Mouse (Mus musculus) forebrain, embryonic 12.5 days (tissue): ENCODE results near the gene Slc27a1. TPM values are rescaled to one million over a fixed set of nuclear protein-coding genes. Genes with fewer than 3 reads are reported as not detected.

Experiments used
- ATAC-seq: fragments of 200-750 bp; cut with Nextera tagmentation; 2 replicates; pipeline ENCODE4 v1.8.0; 2017; ENCODE audit warnings: moderate TSS enrichment; ENCODE audit not compliant: low FRiP score
- H3K27ac ChIP-seq: fragments of 300-500 bp; sonication (generic); 2 replicates; pipeline ENCODE4 v1.5.1; 2016; ENCODE audit warnings: mild to moderate bottlenecking
- H3K27me3 ChIP-seq: fragments of 300-500 bp; sonication (generic); 2 replicates; pipeline ENCODE4 v1.6.1; 2016; ENCODE audit warnings: mild to moderate bottlenecking
- H3K36me3 ChIP-seq: fragments of 300-500 bp; sonication (generic); replicated peaks from 2 replicates; pipeline ENCODE4 v1.6.1; 2016; ENCODE audit warnings: mild to moderate bottlenecking
- H3K4me1 ChIP-seq: fragments of 300-500 bp; sonication (generic); 2 replicates; pipeline ENCODE4 v1.6.1; 2016
- H3K4me2 ChIP-seq: fragments of 300-500 bp; sonication (generic); 2 replicates; pipeline ENCODE4 v1.6.1; 2016; ENCODE audit warnings: mild to moderate bottlenecking, moderate library complexity
- H3K4me3 ChIP-seq: fragments of 300-500 bp; sonication (generic); replicated peaks from 2 replicates; pipeline ENCODE4 v1.5.1; 2016; ENCODE audit warnings: mild to moderate bottlenecking
- H3K9ac ChIP-seq: fragments of 300-500 bp; sonication (generic); 2 replicates; pipeline ENCODE4 v1.6.1; 2016; ENCODE audit warnings: mild to moderate bottlenecking
- H3K9me3 ChIP-seq: fragments of 300-500 bp; sonication (generic); 2 replicates; pipeline ENCODE4 v1.6.1; 2016
- WGBS: fragments of 180-500 bp; shearing (Covaris S2); methylation state at CpG from one replicate; pipeline ENCODE4 v1.1.7; 2016; 5-methylcytosine and 5-hydroxymethylcytosine counted together
- polyA plus RNA-seq: library from polyadenylated mRNA; unstranded; fragments of >200 nt; fragmentation: Nextera tagmentation; extraction: Ambion mirVana; gene quantifications from 2 replicates; pipeline ENCODE4 v1.2.1, GENCODE M21; 2016

Slc27a1 gene
- polyA plus RNA-seq, 1 experiment from 2014 or later: 44.6 TPM

- Histone ChIP-seq H3K27ac (no peak overlapping the region), H3K9ac (no peak overlapping the region), H3K9me3 (no peaks in the 10 kb centered on the region), H3K4me2 (no peak overlapping the region), H3K36me3 (peaks cover 2% of the 10 kb centered on the region; the same call in 1 of the 2 replicates), H3K4me3 (no peak overlapping the region), H3K4me1 (peaks cover 13% of the 10 kb centered on the region), H3K27me3 (peaks cover 54% of the 10 kb centered on the region)
- ATAC-seq: no peak
- WGBS: 54% methylated on average over 7 of the region's 7 CpGs
Observed at GRCm38 (mm10) chr8:71604021-71604420, 35.3 kb downstream of the Slc27a1 start.

GRCm38 (mm10) chr8:71610822-71611651 lies 42.4 kb downstream of the Slc27a1 start, which contains the start of gene Colgalt1:
Colgalt1 (plus strand) TSS chr8:71610998.
- H3K9me3 ChIP-seq: no peaks in the 10 kb centered on the region
- H3K27ac ChIP-seq: peak within 1 kb of the TSS; percentile 84
- ATAC-seq: peak; percentile 99
- H3K36me3 ChIP-seq: peaks cover 22% of the 10 kb centered on the region
- H3K27me3 ChIP-seq: no peaks in the 10 kb centered on the region
- peaks cover 15% of the 10 kb centered on the region for H3K4me1 ChIP-seq
- H3K4me2 ChIP-seq: peak within 1 kb of the TSS; percentile 77
- peak within 1 kb of the TSS; percentile 95 for H3K4me3 ChIP-seq
- WGBS: under 1% methylated on average over 79 of the region's 82 CpGs
- H3K9ac ChIP-seq: peak within 1 kb of the TSS; percentile 90

GRCm38 (mm10) chr8:71612141-71612540 lies 43.5 kb downstream of the Slc27a1 start:
- ATAC-seq: no peak
- no peaks in the 10 kb centered on the region for H3K27me3 ChIP-seq
- H3K4me3 ChIP-seq: peak overlapping the region; percentile 95
- H3K9me3 ChIP-seq: no peaks in the 10 kb centered on the region
- peaks cover 31% of the 10 kb centered on the region for H3K36me3 ChIP-seq
- no peak overlapping the region for H3K27ac ChIP-seq
- peaks cover 15% of the 10 kb centered on the region for H3K4me1 ChIP-seq
- WGBS: 43% methylated on average over 5 of the region's 5 CpGs
- peak overlapping the region; percentile 90 for H3K9ac ChIP-seq
- H3K4me2 ChIP-seq: peak overlapping the region; percentile 77

- no peak overlapping the region for H3K4me2 ChIP-seq
- no peaks in the 10 kb centered on the region for H3K9me3 ChIP-seq
- H3K4me1 ChIP-seq: peaks cover 15% of the 10 kb centered on the region
- H3K4me3 ChIP-seq: no peak overlapping the region
- ATAC-seq: no peak
- H3K9ac ChIP-seq: no peak overlapping the region
- no peaks in the 10 kb centered on the region for H3K27me3 ChIP-seq
- H3K36me3 ChIP-seq: peaks cover 43% of the 10 kb centered on the region
- H3K27ac ChIP-seq: no peak overlapping the region
- WGBS: 72% methylated on average over 4 of the region's 4 CpGs
Observed at GRCm38 (mm10) chr8:71613418-71613817, 44.7 kb downstream of the Slc27a1 start.

GRCm38 (mm10) chr8:71619786-71620185 lies 51.1 kb downstream of the Slc27a1 start:
- Histone ChIP-seq H3K36me3 (peaks cover 94% of the 10 kb centered on the region), H3K27me3 (no peaks in the 10 kb centered on the region), H3K27ac (no peak overlapping the region), H3K9me3 (0 out of 2 replicates have a peak, but pooled peaks cover 2% of the 10 kb centered on the region), H3K4me3 (no peak overlapping the region), H3K9ac (no peak overlapping the region), H3K4me2 (no peak overlapping the region), H3K4me1 (no peaks in the 10 kb centered on the region)
- no peak for ATAC-seq
- WGBS: 100% methylated on average over 2 of the region's 2 CpGs

GRCm38 (mm10) chr8:71625088-71625487 lies 56.4 kb downstream of the Slc27a1 start:
- peaks cover 14% of the 10 kb centered on the region for H3K4me1 ChIP-seq
- ATAC-seq: no peak
- H3K9ac ChIP-seq: no peak overlapping the region
- no peak overlapping the region for H3K4me3 ChIP-seq
- peaks cover 58% of the 10 kb centered on the region for H3K36me3 ChIP-seq
- 90% methylated on average over 1 of the region's 1 CpGs for WGBS
- no peak overlapping the region for H3K4me2 ChIP-seq
- 0 out of 2 replicates have a peak, but pooled peaks cover 2% of the 10 kb centered on the region for H3K9me3 ChIP-seq
- peaks cover 11% of the 10 kb centered on the region for H3K27me3 ChIP-seq
- H3K27ac ChIP-seq: no peak overlapping the region

- WGBS: 85% methylated on average over 9 of the region's 9 CpGs
- 0 out of 2 replicates have a peak, but pooled peaks cover 2% of the 10 kb centered on the region for H3K9me3 ChIP-seq
- H3K4me1 ChIP-seq: peaks cover 15% of the 10 kb centered on the region
- H3K27ac ChIP-seq: no peak overlapping the region
- H3K4me3 ChIP-seq: no peak overlapping the region
- peaks cover 42% of the 10 kb centered on the region for H3K36me3 ChIP-seq
- H3K4me2 ChIP-seq: no peak overlapping the region
- peaks cover 27% of the 10 kb centered on the region for H3K27me3 ChIP-seq
- no peak overlapping the region for H3K9ac ChIP-seq
- ATAC-seq: no peak
Observed at GRCm38 (mm10) chr8:71626753-71627152, 58.1 kb downstream of the Slc27a1 start.

GRCm38 (mm10) chr8:71627265-71628099 lies 58.8 kb downstream of the Slc27a1 start:
- no peak for ATAC-seq
- H3K36me3 ChIP-seq: peaks cover 34% of the 10 kb centered on the region
- WGBS: 51% methylated on average over 9 of the region's 9 CpGs
- H3K27ac ChIP-seq: peak overlapping the region; percentile 42; the same call in 1 of the 2 replicates
- peaks cover 33% of the 10 kb centered on the region for H3K27me3 ChIP-seq
- H3K4me1 ChIP-seq: peaks cover 15% of the 10 kb centered on the region
- H3K4me3 ChIP-seq: no peak overlapping the region
- H3K9ac ChIP-seq: no peak overlapping the region
- 0 out of 2 replicates have a peak, but pooled peaks cover 2% of the 10 kb centered on the region for H3K9me3 ChIP-seq
- no peak overlapping the region for H3K4me2 ChIP-seq

- Histone ChIP-seq H3K27me3 (peaks cover 44% of the 10 kb centered on the region), H3K9me3 (peaks cover 10% of the 10 kb centered on the region)
- WGBS: 8% methylated on average over 16 of the region's 16 CpGs
Observed at GRCm38 (mm10) chr8:71628396-71629095, 59.9 kb downstream of the Slc27a1 start.

GRCm38 (mm10) chr8:71629096-71629697 lies 60.5 kb downstream of the Slc27a1 start:
- Histone ChIP-seq H3K9ac (peak overlapping the region; percentile 52), H3K27ac (peak overlapping the region; percentile 68), H3K4me2 (peak overlapping the region; percentile 93), H3K36me3 (peaks cover 23% of the 10 kb centered on the region), H3K9me3 (peaks cover 12% of the 10 kb centered on the region), H3K4me1 (peaks cover 16% of the 10 kb centered on the region), H3K4me3 (peak overlapping the region; percentile 43), H3K27me3 (peaks cover 50% of the 10 kb centered on the region)
- WGBS: under 1% methylated on average over 55 of the region's 55 CpGs
- ATAC-seq: peak; percentile 86

More at GRCm38 (mm10) chr8:71628396-71629095, 59.9 kb downstream of the Slc27a1 start:
- H3K9ac ChIP-seq: peak overlapping the region; percentile 52
- H3K4me3 ChIP-seq: peak overlapping the region; percentile 43
- H3K4me1 ChIP-seq: peaks cover 15% of the 10 kb centered on the region
- peak overlapping the region; percentile 93 for H3K4me2 ChIP-seq
- peak overlapping the region; percentile 68; the same call in 1 of the 2 replicates for H3K27ac ChIP-seq
- H3K36me3 ChIP-seq: peaks cover 28% of the 10 kb centered on the region
- no peak for ATAC-seq

- Histone ChIP-seq H3K4me2 (peak overlapping the region; percentile 93), H3K4me1 (peaks cover 19% of the 10 kb centered on the region), H3K36me3 (peaks cover 17% of the 10 kb centered on the region), H3K9ac (peak overlapping the region; percentile 52), H3K27me3 (peaks cover 56% of the 10 kb centered on the region), H3K27ac (peak overlapping the region; percentile 68; the same call in 1 of the 2 replicates), H3K9me3 (peaks cover 12% of the 10 kb centered on the region), H3K4me3 (peak overlapping the region; percentile 43)
- 1% methylated on average over 25 of the region's 25 CpGs for WGBS
- peak; percentile 46 for ATAC-seq
Observed at GRCm38 (mm10) chr8:71629781-71630212, 61.1 kb downstream of the Slc27a1 start.
